Mouse (Mus musculus) urinary bladder, adult 2 months (tissue): Measurements from ENCODE around the gene Mum1l1. TPM values are rescaled to one million over a fixed set of nuclear protein-coding genes. Genes with fewer than 3 reads are reported as not detected.
"Not testable (repeated sequence)": the region's sequence is repeated elsewhere in the genome, so short reads cannot be mapped to it uniquely, and the experiment has no call there.

Experiments
- DNase-seq: peaks from one replicate; pipeline ENCODE4 v3.0.0; 2022; ENCODE audit warnings: low spot score
- polyA plus RNA-seq: library from polyadenylated mRNA; depleted of rRNA; stranded (reverse); fragments of >200 nt; gene quantifications from 2 replicates; pipeline ENCODE4 v1.2.3, GENCODE M21; 2012; rRNA removed

Gene Mum1l1
- 5.6 and 5.7 TPM in 2 replicates for polyA plus RNA-seq

DNA sequence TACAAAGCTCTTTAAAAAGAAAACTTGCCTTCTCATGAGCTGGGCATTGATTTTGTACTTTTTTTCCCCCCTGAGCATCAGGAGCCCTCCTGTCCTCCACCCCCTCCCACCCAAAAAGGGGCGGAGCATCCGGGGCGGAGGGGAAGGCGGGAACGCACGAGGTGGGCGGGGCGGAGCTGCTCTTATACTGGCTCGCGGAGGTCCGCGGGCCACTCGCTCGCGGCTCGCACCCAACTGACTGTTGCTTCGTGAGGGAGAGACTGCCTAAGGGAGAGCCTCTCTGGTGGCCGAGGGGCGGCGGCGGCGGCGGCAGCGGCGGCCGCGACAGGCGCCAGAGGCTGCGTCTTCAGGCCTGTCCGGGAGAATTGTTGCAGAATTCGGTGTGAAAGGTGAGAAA, at the start of gene Mum1l1:
Mum1l1 (plus strand) TSS at position 214 of the 397 bp plus-strand sequence.
- DNase-seq: peak; percentile 23

DNA sequence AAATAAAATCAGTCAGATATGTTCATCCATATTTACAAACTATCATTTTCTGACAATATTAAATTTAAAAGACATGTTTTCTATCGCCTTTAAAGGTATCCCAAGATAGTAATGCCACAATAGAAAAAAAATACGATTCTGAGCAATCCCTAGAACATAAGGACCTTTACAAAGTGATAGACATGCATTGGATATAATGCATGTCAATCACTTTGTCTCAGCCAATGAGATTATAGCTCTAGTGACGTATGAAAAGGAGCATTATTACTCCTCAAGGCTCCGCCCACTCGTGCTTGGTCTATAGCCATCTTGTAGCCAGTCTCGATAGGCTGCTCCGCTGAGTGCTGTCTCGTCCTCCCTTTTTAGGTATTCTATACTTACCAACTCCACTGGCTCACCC, 30.9 kb upstream of the Mum1l1 start, which contains the start of gene 4933428M09Rik:
4933428M09Rik (plus strand) TSS at position 301 of the 400 bp plus-strand sequence.
- no peak for DNase-seq

DNA sequence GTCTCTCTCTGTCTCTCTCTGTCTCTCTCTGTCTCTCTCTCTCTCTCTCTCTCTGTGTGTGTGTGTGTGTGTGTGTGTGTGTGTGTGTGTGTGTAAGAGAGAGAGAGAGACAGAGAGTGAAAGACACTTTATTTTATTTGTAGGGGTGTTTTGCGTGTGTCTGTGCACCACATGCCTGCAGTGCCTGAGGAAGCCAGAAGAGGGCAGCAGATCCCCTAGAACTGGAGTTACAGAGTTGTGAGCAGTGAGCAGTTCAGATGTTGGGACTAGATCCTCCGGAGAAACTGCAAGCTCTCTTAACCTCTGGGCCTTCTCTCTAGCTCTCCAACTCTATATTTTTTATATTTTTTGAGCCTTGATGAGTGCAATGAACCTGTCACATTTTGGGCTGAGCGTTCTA, 18.3 kb upstream of the Mum1l1 start:
- not testable (repeated sequence) for DNase-seq

DNA sequence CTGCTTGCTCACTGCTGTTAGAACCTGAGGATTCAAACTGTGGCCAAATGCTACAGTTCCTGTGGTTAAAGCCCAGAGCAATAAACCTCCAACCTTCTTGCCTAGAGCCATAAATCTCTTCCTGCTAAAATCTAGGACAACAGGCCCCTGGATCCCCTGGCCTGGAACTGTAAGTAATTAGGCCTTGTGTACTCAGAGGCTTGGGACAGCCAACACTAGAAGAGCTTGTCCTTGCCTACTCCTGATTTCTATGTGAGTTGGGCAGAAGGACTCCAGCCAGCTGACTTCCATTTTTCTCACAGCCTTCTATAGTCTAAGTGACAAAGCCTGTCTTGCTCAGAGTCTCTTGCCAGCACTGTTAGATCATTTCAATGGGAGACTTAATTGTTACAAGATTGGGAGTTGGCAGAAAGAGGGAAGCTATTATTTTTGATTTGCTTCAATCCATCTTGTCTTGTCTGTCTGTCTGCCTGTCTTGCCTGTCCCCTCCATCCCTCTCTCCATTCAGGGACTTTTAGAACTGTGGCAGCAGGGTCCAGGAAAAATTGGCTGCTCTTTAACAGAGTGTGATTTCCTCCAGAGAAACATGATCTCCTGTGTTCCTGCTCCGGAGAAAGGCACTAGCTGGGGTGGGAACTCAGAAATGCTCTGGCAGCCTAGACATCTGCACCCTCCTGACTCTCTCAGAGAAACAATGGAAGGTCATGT, 15.1 kb upstream of the Mum1l1 start:
- no peak for DNase-seq

DNA sequence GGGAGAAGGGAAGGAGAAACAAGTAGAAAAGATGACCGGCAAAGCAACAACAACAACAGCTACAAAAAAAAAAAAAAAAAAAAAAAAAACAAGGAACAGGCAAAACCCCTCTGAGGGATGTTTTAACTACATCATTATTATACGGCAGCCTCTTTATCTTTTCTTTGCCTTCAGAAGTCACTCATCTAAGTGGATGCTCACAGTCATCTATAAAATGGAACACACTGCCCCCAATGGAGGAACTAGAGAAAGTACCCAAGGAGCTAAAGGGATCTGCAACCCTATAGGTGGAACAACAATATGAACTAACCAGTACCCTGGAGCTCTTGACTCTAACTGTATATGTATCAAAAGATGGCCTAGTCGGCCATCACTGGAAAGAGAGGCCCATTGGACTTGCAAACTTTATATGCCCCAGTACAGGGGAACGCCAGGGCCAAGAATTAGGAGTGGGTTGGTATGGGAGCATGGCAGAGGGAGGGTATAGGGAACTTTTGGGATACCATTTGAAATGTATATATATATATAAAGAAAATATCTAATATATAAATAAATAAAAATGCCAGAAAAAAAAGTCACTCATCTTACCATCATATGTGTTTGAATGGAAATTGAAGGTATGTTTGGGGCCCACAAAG, 532 bp upstream of the Mum1l1 start:
- DNase-seq: not testable (repeated sequence)

DNA sequence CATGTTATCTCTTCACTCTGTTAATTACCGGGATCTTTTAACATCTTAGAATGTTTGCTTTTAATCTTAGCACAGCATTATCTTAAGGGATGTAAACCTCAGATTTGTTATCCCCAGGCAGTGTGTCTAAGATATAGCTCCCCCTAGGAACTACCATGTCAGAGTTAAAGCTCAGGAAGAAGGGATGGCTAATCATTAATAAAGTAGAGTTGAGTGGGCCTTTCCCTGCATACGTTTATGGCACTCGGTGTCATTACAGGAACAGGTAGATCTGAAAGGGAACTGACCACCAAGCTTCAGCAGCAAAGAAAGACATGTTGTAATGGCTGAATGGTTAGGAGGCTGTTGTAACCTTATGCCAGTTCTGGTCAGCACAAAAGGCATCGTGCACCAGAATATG, 4.9 kb downstream of the Mum1l1 start:
- no peak for DNase-seq

DNA sequence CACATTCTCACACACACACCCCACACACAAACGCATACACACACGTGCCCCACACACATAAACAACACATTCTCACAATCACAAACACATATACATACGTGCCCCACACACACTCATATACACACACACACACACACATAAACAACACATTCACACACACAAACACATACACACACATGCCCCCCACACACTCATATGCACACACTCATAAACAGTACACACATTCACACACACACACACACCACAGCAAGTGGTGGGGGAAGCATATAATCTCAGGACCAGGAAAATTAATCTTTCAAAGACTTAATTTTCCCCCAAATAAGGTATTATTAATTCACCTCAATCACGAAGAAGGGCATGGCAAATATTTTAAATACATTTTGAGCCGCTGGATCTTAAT, 6.6 kb downstream of the Mum1l1 start:
- DNase-seq: no peak

DNA sequence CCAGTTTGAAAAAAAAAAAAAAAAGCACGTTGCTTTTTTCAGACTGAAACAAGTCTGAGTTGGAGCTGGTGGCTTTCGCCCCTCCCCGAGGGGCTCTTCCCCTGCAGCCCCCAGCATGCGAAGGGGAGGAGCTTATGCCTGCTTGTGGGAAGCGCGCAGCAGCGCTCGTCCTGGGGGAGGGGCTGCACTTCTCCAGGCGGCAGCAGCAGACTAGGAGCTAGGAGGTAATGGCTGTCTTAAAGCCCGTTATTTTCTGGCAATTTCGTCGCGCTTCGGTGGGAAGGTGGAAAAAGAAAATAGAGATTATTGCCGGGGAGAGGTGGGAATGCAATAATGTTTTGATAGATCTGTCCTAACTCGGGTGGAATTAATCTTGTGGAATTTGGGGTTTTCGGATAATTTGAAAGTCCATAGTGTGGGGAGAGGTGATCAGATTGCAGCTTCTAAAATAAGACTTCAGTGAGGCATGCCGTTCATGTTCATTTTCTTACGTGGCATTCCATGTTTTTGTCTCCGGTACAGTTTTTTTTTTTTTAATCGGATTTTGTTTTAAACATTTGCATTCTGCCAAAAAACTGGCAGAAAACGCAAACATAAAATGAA, 7.2 kb downstream of the Mum1l1 start:
- no peak for DNase-seq

DNA sequence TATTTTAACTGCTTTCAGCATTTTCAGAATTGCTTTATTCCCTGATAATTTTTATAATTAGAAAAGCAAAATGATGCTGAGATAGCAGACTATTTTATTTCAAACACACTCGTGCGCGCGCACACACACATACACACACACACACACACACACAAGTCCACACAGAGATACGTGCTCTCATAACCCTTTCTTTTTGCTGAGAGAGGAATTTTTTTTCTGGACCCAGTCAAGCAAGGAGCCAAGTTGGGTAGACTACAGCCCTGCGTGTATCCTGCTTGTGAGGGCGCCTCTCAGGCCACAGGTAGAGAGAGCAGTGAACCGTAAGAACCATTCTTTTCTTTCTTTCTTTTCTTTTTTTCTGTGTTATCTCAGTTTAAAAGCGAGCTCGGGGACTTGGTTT, 7.9 kb downstream of the Mum1l1 start:
- no peak for DNase-seq

DNA sequence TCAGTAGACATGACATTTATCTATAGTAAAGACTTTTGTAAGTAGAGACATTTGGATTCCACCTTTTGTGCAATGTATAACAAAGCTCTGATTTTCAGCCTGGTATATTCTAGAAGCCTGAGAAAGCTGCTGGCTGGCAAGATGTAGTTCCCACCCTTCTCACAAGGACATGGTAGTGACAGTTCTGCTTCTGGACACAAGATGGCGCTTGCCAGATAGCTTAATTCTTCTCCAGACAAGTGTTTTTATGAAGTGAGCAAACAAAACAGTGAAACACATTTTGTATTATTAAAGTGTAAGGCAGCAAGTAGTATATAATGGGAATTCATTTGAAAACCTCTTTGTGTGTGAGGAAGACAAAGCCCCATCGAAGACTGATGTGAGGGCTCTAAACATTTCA, 9.2 kb downstream of the Mum1l1 start:
- no peak for DNase-seq

DNA sequence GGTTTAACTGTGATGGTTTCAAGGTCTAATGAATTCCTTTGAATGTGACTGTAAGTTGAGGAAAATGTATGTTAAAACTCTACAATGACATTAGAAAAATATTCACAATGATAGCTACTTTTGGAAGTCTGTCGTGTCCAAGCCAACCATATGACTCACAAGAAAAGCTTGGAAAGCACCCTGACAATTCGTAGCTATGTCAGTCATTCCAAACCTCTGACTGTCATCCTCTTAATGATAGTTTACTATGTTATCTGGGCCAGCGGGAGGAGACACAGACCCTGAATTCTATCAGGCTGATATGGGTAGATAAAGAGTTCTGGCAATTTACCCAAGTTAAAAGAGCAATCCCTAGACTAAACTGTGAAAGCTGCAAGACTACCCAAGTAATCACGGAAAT, 11.0 kb downstream of the Mum1l1 start:
- no peak for DNase-seq

DNA sequence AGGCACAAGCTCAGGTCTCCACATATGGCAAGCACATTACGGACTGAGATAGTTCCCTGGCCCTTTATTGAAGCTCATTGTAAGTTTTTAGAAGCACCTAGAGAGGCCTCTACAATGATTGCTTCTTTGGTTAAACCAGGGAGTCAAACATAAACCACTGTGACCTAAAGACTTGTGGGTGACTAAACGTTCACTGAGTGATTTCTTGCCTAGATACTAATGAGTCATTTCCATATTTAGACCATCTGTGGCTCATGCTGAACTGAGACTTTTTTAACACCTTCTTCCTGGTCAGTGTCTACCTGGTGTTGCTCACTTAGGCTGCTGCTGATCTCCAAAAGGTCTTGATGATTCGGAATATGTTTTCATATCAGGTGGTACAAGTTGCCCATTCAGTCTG, 12.1 kb downstream of the Mum1l1 start:
- no peak for DNase-seq

DNA sequence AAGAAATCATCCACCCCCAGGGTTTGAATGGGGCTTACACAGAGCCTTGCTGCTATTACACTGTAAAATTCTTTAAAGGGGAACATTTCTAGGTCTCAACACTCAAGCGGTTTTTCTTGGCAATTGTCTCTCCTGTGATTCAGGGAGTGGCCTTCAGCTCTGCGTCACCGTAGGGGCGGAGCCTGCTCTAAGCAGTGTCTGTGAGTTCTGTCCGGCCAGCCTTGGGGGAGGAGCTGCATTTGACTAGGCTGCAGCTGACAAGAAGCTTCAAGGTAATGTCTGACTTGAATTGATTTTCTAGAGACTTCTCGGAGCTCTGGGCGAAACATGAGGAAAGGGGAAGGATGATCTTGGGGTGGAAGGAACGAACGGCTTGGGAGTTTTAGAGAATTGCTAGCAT, 21.3 kb downstream of the Mum1l1 start:
- DNase-seq: no peak

DNA sequence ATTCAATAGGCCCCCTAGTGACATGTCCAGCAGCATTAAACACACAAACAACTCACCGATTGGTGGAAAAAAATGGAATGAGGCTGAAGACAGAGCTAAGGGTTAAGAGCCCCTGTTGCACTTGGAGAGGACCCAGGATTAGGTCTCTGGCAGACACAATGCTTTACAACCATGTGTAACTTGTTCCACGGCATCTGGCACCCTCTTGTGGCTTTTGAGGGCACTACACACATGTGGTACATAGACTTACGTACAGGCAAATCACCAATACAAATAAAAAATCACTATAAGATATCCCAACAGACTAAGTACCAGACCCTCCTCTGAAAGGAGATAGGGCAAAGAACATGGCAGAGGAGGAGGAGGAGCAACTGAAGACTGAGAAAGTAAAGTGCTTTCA, 37.5 kb downstream of the Mum1l1 start:
- no peak for DNase-seq

DNA sequence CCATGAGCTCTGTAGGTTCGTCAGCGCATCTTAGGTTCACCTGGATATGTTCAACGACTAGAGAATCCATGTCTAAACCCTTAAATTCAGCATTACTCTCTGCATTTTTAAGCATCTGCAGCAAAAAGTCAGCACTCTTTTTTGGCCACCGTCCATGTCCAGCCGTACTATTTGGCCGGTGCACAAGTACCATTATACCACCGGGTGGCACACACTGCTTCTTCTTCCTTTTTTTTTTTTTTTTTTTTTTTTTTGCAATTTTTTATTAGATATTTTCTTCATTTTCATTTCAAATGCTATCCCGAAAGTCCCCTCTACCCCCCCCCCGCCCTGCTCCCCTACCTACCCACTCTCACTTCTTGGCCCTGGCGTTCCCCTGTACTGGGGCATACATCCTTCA, 47.2 kb downstream of the Mum1l1 start:
- no peak for DNase-seq

DNA sequence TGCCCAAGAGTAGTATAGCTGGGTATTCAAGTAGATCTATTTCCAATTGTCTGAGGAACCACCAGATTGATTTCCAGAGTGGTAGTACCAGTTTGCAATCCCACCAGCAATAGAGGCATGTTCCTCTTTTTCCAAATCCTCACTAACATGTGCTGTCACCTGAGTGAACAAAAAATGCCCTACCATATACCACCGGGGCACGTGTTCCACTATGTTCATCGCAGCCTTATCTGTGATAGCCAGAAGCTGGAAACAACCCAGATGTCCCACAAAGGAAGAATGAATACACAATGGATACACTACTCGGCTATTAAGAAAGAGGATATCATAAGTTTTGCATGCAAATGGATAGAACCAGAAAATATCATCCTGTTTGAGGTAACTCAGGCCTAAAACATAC, 72.1 kb downstream of the Mum1l1 start:
- DNase-seq: no peak

Other genes starting within 250 kb of the Mum1l1 start
- gene Serpina7, start 124.8 kb upstream of the Mum1l1 start, polyA plus RNA-seq: 0.06 TPM in 1 of 2 replicates, not detected in the other
- gene 4930513O06Rik, start 123.8 kb upstream of the Mum1l1 start, polyA plus RNA-seq: not detected in 2 replicates
- gene 4933428M09Rik, start 30.8 kb upstream of the Mum1l1 start, polyA plus RNA-seq: not detected in 2 replicates
- gene Trap1a, start 123.6 kb downstream of the Mum1l1 start, polyA plus RNA-seq: 0.06 TPM in 1 of 2 replicates, not detected in the other